9 mouse cellular contexts compared by ENCODE assay signal in the genomic region with DNA sequence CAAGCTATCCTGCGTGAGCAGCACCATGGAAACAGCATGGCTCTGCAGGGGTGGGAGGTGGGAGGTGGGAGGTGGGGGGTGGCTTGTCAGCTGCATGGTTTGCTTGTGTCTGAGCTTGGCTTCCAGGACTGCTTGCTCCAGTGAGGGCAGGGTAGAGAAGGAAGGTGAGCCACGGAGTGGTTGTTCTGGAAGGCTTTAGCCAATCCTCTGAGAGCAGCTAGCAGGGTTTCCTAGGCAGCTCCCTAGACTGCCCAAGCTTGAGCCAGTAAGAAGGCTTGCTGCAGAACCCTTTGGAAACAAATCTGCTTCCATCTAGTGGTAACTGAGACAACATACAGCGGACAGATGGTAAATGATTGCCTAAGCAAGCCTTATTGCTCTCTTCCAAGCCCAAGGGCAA.
A peak's percentile ranks its signal among the peaks of the same experiment; 100 is the strongest.
DNase-seq lines count a peak whose midpoint lies in the region; ATAC-seq lines count a peak whose summit lies in the region.
"Had no signal": no experiment of that assay in that cellular context is flagged by ENCODE, and none has a peak within 500 bp of the region (broad histone marks: within the 10 kb centered on the region; RNA-seq: fewer than 3 reads in every experiment).

No protein-coding gene starts in this region.

- H3K36me3 ChIP-seq in forebrain, embryonic 12.5 days (replicated peaks), result no peaks in the 10 kb centered on the region
- H3K36me3 ChIP-seq in liver, embryonic 16.5 days (ENCODE audit: control insufficient read depth, insufficient read depth), result no peaks in the 10 kb centered on the region

- peak; percentile 93 for ATAC-seq in forebrain, embryonic 12.5 days (ENCODE audit: low FRiP score)
- ATAC-seq in hematopoietic stem cell, adult 5-6 weeks (replicated peaks in 1 of 2; ENCODE audit: insufficient read depth in 1 of 2, low FRiP score in 2 of 2, low TSS enrichment in 1 of 2, low read depth in 1 of 2, poor library complexity in 2 of 2, severe bottlenecking in 2 of 2), result peak; percentile 29 to 56; a peak in 1 of 4 replicates
- peak; percentile 50; the same call in 1 of the 2 replicates for ATAC-seq in liver, embryonic 16.5 days (ENCODE audit: low read depth)

- no peak overlapping the region for H3K4me3 ChIP-seq in forebrain, embryonic 12.5 days (replicated peaks)
- H3K4me3 ChIP-seq in liver, embryonic 16.5 days (ENCODE audit: low read depth, low read length), result no peak overlapping the region
- H3K4me3 ChIP-seq: myocyte had no signal

- 15% methylated on average over 3 of the region's 3 CpGs for WGBS in forebrain, embryonic 12.5 days
- WGBS in liver, embryonic 16.5 days (ENCODE audit: insufficient replicate concordance), result 6% methylated on average over 3 of the region's 3 CpGs

- H3K27ac ChIP-seq in forebrain, embryonic 12.5 days, result no peak overlapping the region
- no peak overlapping the region for H3K27ac ChIP-seq in liver, embryonic 16.5 days (ENCODE audit: low read length)

- H3K4me2 ChIP-seq in forebrain, embryonic 12.5 days, result no peak overlapping the region
- no peak overlapping the region for H3K4me2 ChIP-seq in liver, embryonic 16.5 days (ENCODE audit: low read depth, low read length)

- H3K9me3 ChIP-seq in forebrain, embryonic 12.5 days, result no peaks in the 10 kb centered on the region
- no peaks in the 10 kb centered on the region for H3K9me3 ChIP-seq in liver, embryonic 16.5 days (replicated peaks; ENCODE audit: control insufficient read depth, low read length)

- H3K9ac ChIP-seq in forebrain, embryonic 12.5 days, result no peak overlapping the region
- H3K9ac ChIP-seq in liver, embryonic 16.5 days (ENCODE audit: low read depth, low read length), result no peak overlapping the region

- DNase-seq in testis, postnatal 14 days (ENCODE audit: low spot score), result peak; percentile 34
- no peak for DNase-seq in testis, postnatal 10 days (ENCODE audit: low spot score)
- peak; percentile 46 to 83 for DNase-seq in layer of hippocampus, adult 18-20 months (ENCODE audit: low spot score in 2 of 2)
- DNase-seq in ovary, postnatal 14 days (ENCODE audit: low spot score), result peak; percentile 39
- DNase-seq in spleen, adult 12 weeks (ENCODE audit: low spot score), result no peak

- no peaks in the 10 kb centered on the region for H3K27me3 ChIP-seq in forebrain, embryonic 12.5 days
- H3K27me3 ChIP-seq in liver, embryonic 16.5 days (ENCODE audit: control insufficient read depth, insufficient read depth, low read depth, low read length), result no peaks in the 10 kb centered on the region

- peaks cover 9% of the 10 kb centered on the region; the same call in 1 of the 2 replicates for H3K4me1 ChIP-seq in forebrain, embryonic 12.5 days
- H3K4me1 ChIP-seq in liver, embryonic 16.5 days (ENCODE audit: control insufficient read depth, low read depth, low read length), result no peaks in the 10 kb centered on the region

Comparison
In these comparisons a context has a peak if more than half of its experiments do, and no peak if none do; other contexts are left out.
1. DNase-seq: peak in testis, postnatal 14 days (single experiment), layer of hippocampus, adult 18-20 months (2 of 2) and ovary, postnatal 14 days (single experiment); none in testis, postnatal 10 days (single experiment) and spleen, adult 12 weeks (single experiment).
2. ATAC-seq: peak in every context shown above with its lines; median percentile 93 in forebrain, embryonic 12.5 days; 50 in liver, embryonic 16.5 days; 42 in hematopoietic stem cell, adult 5-6 weeks.